Mouse (Mus musculus): ENCODE results near the gene Enox1. TPM values are rescaled to one million over a fixed set of nuclear protein-coding genes. Genes with fewer than 3 reads are reported as not detected.

Enox1 gene
- polyA plus RNA-seq, 1 experiment from 2014 or later, result 1.9 TPM

DNA sequence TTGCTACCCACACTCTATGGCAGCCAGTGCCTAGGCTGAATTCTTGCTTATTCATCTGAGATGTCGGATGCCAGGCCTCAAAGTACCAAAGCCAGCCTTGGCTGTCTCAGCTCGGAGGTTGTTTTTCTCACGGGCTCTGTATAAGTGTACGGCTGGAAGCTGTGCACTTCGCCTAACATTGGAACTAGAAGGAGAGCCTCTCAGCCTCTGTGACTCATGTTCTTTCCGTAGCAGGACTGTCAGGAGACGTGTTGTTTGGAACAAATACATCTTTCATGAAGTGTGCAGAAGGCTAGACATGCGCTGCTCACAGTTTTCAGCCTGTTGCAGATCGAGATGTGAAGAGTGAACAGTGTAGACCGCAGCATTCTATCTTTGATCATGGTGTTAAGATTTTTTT, 68.8 kb downstream of the Enox1 start:
- Histone ChIP-seq H3K4me1 (ENCODE audit: control insufficient read depth, insufficient read depth, low read length) (no peaks in the 10 kb centered on the region), H3K27ac (ENCODE audit: low read length) (no peak overlapping the region), H3K9ac (ENCODE audit: low read length) (no peak overlapping the region), H3K4me3 (ENCODE audit: low read length) (no peak overlapping the region), H3K9me3 (replicated peaks; ENCODE audit: control insufficient read depth, low read length) (no peaks in the 10 kb centered on the region), H3K27me3 (ENCODE audit: control insufficient read depth, insufficient read depth, low read length) (no peaks in the 10 kb centered on the region), H3K4me2 (ENCODE audit: low read depth, low read length) (no peak overlapping the region), H3K36me3 (ENCODE audit: control insufficient read depth, insufficient read depth) (no peaks in the 10 kb centered on the region)
- WGBS, result 82% methylated on average over 10 of the region's 10 CpGs
- ATAC-seq (replicated peaks; ENCODE audit: extremely low read depth, insufficient read depth, low FRiP score), result no peak

DNA sequence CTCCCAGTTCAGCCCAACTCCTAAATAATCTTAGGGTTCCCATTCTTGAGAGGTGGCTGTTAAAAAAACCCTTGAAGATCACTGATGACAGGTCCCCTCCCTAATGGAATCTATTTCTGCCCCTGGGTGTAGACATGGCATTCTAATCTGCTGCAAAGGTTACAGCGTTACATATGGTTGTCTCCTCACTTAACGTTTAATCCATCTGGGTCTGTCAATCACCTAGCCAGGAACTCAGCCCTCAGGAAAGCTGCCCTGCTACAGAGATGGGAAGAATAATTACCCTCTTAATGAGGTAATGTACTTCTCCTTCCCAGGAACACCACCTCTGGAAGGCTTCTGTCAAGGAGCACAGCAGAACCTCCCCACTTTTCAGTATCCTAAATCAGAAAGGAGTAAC, 82.2 kb downstream of the Enox1 start:
- Histone ChIP-seq H3K4me1 (ENCODE audit: control insufficient read depth, insufficient read depth, low read length) (no peaks in the 10 kb centered on the region), H3K36me3 (ENCODE audit: control insufficient read depth, insufficient read depth) (no peaks in the 10 kb centered on the region), H3K4me3 (ENCODE audit: low read length) (no peak overlapping the region), H3K9ac (ENCODE audit: low read length) (no peak overlapping the region), H3K9me3 (replicated peaks; ENCODE audit: control insufficient read depth, low read length) (no peaks in the 10 kb centered on the region), H3K4me2 (ENCODE audit: low read depth, low read length) (no peak overlapping the region), H3K27ac (ENCODE audit: low read length) (no peak overlapping the region), H3K27me3 (ENCODE audit: control insufficient read depth, insufficient read depth, low read length) (no peaks in the 10 kb centered on the region)
- WGBS, result 44% methylated on average over 2 of the region's 2 CpGs
- no peak for ATAC-seq (replicated peaks; ENCODE audit: extremely low read depth, insufficient read depth, low FRiP score)

DNA sequence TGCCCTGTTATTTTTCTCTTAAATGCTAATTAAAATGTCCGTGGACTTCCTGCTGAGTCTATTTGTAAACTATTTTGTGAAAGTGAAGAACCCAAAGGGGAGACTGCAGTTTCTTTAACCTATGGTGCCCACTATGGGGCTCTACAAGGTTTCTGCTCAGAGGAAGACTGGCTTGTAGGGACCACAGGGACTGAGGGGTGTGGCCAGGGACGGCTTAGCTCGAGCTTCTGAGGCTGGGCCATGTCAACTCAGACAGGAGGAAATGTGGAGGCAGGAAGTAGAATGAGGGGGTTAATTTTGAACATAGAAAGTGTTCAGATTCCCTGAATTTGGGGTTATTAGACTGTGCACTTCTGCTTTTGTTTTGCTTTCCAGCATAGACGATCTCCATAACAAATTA, 82.8 kb downstream of the Enox1 start:
- no peak overlapping the region for H3K4me2 ChIP-seq (ENCODE audit: low read depth, low read length)
- H3K36me3 ChIP-seq (ENCODE audit: control insufficient read depth, insufficient read depth), result no peaks in the 10 kb centered on the region
- no peaks in the 10 kb centered on the region for H3K9me3 ChIP-seq (replicated peaks; ENCODE audit: control insufficient read depth, low read length)
- 41% methylated on average over 4 of the region's 4 CpGs for WGBS
- no peaks in the 10 kb centered on the region for H3K4me1 ChIP-seq (ENCODE audit: control insufficient read depth, insufficient read depth, low read length)
- H3K27ac ChIP-seq (ENCODE audit: low read length), result no peak overlapping the region
- no peak for ATAC-seq (replicated peaks; ENCODE audit: extremely low read depth, insufficient read depth, low FRiP score)
- H3K9ac ChIP-seq (ENCODE audit: low read length), result no peak overlapping the region
- no peaks in the 10 kb centered on the region for H3K27me3 ChIP-seq (ENCODE audit: control insufficient read depth, insufficient read depth, low read length)
- H3K4me3 ChIP-seq (ENCODE audit: low read length), result no peak overlapping the region

DNA sequence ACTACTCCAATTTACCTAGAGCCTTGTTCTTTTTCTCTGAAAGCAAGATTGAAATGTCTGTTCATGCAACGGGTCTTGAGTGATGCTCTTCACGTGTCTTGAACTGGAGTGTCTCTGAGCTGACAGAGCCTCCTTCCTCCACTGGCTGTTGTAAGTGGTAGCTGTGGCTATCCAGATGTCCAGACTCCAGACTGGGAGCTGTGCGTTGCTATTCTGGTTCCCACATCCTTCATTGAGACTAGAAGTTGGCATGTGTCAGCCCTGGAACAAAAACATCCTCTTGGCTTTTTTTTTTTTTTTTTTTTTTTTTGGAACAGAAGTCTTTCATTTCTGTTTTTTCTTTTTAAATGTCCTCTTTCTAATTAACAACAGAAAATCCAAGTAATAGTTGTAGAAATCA, 90.4 kb downstream of the Enox1 start:
- WGBS, result 66% methylated on average over 3 of the region's 3 CpGs
- Histone ChIP-seq H3K36me3 (ENCODE audit: control insufficient read depth, insufficient read depth) (no peaks in the 10 kb centered on the region), H3K4me2 (ENCODE audit: low read depth, low read length) (no peak overlapping the region), H3K27me3 (ENCODE audit: control insufficient read depth, insufficient read depth, low read length) (no peaks in the 10 kb centered on the region), H3K4me1 (ENCODE audit: control insufficient read depth, insufficient read depth, low read length) (no peaks in the 10 kb centered on the region), H3K27ac (ENCODE audit: low read length) (no peak overlapping the region), H3K4me3 (ENCODE audit: low read length) (no peak overlapping the region), H3K9me3 (replicated peaks; ENCODE audit: control insufficient read depth, low read length) (no peaks in the 10 kb centered on the region; the same call in 1 of the 2 replicates), H3K9ac (ENCODE audit: low read length) (no peak overlapping the region)
- ATAC-seq (replicated peaks; ENCODE audit: extremely low read depth, insufficient read depth, low FRiP score), result no peak

DNA sequence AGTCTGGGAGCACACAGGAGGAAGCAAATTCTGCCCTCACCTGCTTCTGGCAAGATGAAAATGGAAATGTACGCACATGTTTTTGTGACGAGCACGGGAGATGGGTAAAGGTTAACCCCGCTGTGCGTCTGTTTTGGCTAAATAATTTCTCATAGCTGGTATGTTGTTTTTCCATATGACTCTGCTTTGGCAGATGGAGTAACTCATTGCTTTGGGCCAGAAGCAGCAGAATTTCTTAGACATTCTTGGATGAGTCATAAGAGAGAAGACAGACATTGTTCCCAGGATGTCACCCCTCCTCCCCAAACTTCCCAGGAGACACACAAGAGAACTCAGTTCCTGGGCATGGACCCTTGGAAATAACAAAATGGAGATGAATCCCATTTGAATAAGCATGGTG, 91.9 kb downstream of the Enox1 start:
- H3K4me1 ChIP-seq (ENCODE audit: control insufficient read depth, insufficient read depth, low read length), result no peaks in the 10 kb centered on the region
- no peaks in the 10 kb centered on the region for H3K27me3 ChIP-seq (ENCODE audit: control insufficient read depth, insufficient read depth, low read length)
- no peaks in the 10 kb centered on the region; the same call in 1 of the 2 replicates for H3K9me3 ChIP-seq (replicated peaks; ENCODE audit: control insufficient read depth, low read length)
- H3K4me3 ChIP-seq (ENCODE audit: low read length), result no peak overlapping the region
- no peak overlapping the region for H3K27ac ChIP-seq (ENCODE audit: low read length)
- WGBS, result 90% methylated on average over 5 of the region's 5 CpGs
- no peaks in the 10 kb centered on the region for H3K36me3 ChIP-seq (ENCODE audit: control insufficient read depth, insufficient read depth)
- no peak for ATAC-seq (replicated peaks; ENCODE audit: extremely low read depth, insufficient read depth, low FRiP score)
- no peak overlapping the region for H3K4me2 ChIP-seq (ENCODE audit: low read depth, low read length)
- no peak overlapping the region for H3K9ac ChIP-seq (ENCODE audit: low read length)

DNA sequence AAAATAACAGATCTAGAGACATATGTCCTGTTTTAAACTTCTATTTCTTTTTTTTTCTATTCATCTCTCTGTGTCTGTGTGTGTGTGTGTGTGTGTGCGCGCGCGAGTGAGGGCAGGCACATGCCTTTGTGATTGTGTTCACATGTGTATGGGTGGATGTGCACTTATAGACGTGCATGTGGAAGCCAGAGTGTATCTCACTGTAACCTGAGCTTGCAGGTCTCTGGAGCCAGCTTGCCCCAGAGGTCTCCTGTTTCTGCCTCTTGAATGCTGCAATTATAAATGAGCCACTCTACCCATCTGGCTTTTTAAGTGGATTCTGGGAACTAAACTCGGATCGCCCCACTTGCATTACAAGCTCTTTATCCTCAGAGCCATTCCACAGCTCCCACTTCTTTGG, 92.4 kb downstream of the Enox1 start:
- Histone ChIP-seq H3K27me3 (ENCODE audit: control insufficient read depth, insufficient read depth, low read length) (no peaks in the 10 kb centered on the region), H3K27ac (ENCODE audit: low read length) (no peak overlapping the region), H3K9ac (ENCODE audit: low read length) (no peak overlapping the region), H3K4me2 (ENCODE audit: low read depth, low read length) (no peak overlapping the region), H3K9me3 (replicated peaks; ENCODE audit: control insufficient read depth, low read length) (no peaks in the 10 kb centered on the region; the same call in 1 of the 2 replicates), H3K4me1 (ENCODE audit: control insufficient read depth, insufficient read depth, low read length) (no peaks in the 10 kb centered on the region), H3K4me3 (ENCODE audit: low read length) (no peak overlapping the region), H3K36me3 (ENCODE audit: control insufficient read depth, insufficient read depth) (no peaks in the 10 kb centered on the region)
- ATAC-seq (replicated peaks; ENCODE audit: extremely low read depth, insufficient read depth, low FRiP score), result no peak
- WGBS, result 75% methylated on average over 7 of the region's 7 CpGs

DNA sequence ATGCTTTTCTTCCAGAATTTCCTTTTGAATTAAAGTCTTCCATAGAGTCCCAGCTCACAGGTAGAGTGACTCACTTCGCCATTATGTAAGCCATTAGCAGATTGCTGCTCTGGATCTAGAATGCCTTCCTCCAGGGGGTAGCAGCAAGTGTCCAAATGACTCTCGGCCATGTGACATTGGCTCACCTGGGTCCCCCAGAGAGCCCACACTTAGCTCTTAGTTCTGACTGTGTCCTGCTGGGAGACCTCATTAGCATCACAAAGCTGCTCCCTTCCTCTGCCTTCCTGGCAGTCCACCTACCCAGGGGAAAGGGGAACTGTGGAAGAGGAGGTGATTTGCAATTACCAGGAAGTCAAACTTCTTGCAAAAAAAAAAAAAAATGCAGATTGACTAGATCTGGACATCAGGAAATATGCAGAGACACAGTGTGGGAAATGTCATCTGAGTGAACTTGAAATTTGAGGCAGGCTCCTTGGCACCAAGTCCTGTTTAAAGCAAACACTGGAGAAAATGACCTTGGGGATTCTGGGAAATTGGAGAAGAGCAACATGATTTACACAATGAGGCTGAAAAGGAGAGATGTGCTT, 94.2 kb downstream of the Enox1 start:
- no peak for ATAC-seq (replicated peaks; ENCODE audit: extremely low read depth, insufficient read depth, low FRiP score)
- no peaks in the 10 kb centered on the region; the same call in 1 of the 2 replicates for H3K9me3 ChIP-seq (replicated peaks; ENCODE audit: control insufficient read depth, low read length)
- WGBS, result 72% methylated on average over 2 of the region's 2 CpGs
- H3K27me3 ChIP-seq (ENCODE audit: control insufficient read depth, insufficient read depth, low read length), result no peaks in the 10 kb centered on the region
- H3K4me3 ChIP-seq (ENCODE audit: low read length), result no peak overlapping the region
- no peak overlapping the region for H3K4me2 ChIP-seq (ENCODE audit: low read depth, low read length)
- H3K27ac ChIP-seq (ENCODE audit: low read length), result no peak overlapping the region
- H3K4me1 ChIP-seq (ENCODE audit: control insufficient read depth, insufficient read depth, low read length), result no peaks in the 10 kb centered on the region
- H3K36me3 ChIP-seq (ENCODE audit: control insufficient read depth, insufficient read depth), result no peaks in the 10 kb centered on the region
- no peak overlapping the region for H3K9ac ChIP-seq (ENCODE audit: low read length)

DNA sequence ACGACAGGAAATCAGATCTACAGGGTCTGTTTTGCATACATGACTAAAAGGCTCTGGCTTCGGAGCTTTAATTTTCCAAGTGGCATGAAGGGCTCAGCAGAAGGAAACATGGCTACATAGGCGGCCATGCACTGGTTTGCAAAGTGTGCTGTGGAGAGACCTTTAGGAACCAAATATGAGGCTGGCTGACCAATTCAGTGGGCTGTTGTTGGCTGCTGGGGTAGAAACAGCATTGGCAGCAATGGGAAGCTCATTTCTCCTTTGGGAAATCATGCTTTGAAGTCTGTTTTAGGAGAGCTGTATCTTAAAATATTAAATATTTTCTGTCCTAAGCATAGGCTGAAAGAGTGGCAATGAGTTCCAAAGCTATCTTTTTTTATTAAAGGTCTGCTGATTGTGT, 98.6 kb downstream of the Enox1 start:
- Histone ChIP-seq H3K9ac (ENCODE audit: low read length) (no peak overlapping the region), H3K27me3 (ENCODE audit: control insufficient read depth, insufficient read depth, low read length) (no peaks in the 10 kb centered on the region), H3K27ac (ENCODE audit: low read length) (no peak overlapping the region), H3K36me3 (ENCODE audit: control insufficient read depth, insufficient read depth) (no peaks in the 10 kb centered on the region), H3K4me2 (ENCODE audit: low read depth, low read length) (no peak overlapping the region), H3K4me3 (ENCODE audit: low read length) (no peak overlapping the region), H3K4me1 (ENCODE audit: control insufficient read depth, insufficient read depth, low read length) (no peaks in the 10 kb centered on the region), H3K9me3 (replicated peaks; ENCODE audit: control insufficient read depth, low read length) (no peaks in the 10 kb centered on the region)
- ATAC-seq (replicated peaks; ENCODE audit: extremely low read depth, insufficient read depth, low FRiP score), result no peak
- 56% methylated on average over 3 of the region's 3 CpGs for WGBS

DNA sequence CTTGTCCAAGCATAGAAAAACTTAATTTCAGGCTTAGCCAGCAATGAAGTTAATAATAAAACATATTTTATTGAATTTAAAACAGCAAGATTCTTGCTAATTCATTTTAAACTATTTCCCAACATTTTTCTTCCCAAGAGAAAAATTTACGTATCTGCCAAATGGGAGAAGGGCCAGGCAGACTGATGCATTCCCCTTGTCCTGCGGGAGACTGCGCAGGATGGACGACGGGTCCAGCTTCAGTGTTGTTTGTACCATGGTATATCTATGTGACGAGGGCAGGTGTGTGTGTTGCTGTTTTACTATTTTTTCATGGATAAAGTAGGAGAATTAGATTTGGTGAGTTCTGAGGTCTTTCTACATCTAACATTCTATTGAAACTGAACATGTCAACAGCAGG, 99.1 kb downstream of the Enox1 start:
- no peak overlapping the region for H3K4me2 ChIP-seq (ENCODE audit: low read depth, low read length)
- H3K9me3 ChIP-seq (replicated peaks; ENCODE audit: control insufficient read depth, low read length), result no peaks in the 10 kb centered on the region
- H3K4me1 ChIP-seq (ENCODE audit: control insufficient read depth, insufficient read depth, low read length), result no peaks in the 10 kb centered on the region
- no peak for ATAC-seq (replicated peaks; ENCODE audit: extremely low read depth, insufficient read depth, low FRiP score)
- H3K27ac ChIP-seq (ENCODE audit: low read length), result no peak overlapping the region
- H3K4me3 ChIP-seq (ENCODE audit: low read length), result no peak overlapping the region
- no peak overlapping the region for H3K9ac ChIP-seq (ENCODE audit: low read length)
- 84% methylated on average over 6 of the region's 6 CpGs for WGBS
- H3K27me3 ChIP-seq (ENCODE audit: control insufficient read depth, insufficient read depth, low read length), result no peaks in the 10 kb centered on the region
- H3K36me3 ChIP-seq (ENCODE audit: control insufficient read depth, insufficient read depth), result no peaks in the 10 kb centered on the region
